Mouse (Mus musculus) myocyte (in vitro differentiated cells): Measurements from ENCODE around the gene Mrpl45. TPM values are rescaled to one million over a fixed set of nuclear protein-coding genes. Genes with fewer than 3 reads are reported as not detected.
A peak's percentile ranks its signal among the peaks of the same experiment; 100 is the strongest.

Experiments
- H3K27me3 ChIP-seq: one replicate; pipeline ENCODE4 v1.6.1; 2011; ENCODE audit not compliant: control insufficient read depth, insufficient read depth, insufficient read length
- H3K36me3 ChIP-seq: one replicate; pipeline ENCODE4 v1.6.1; 2011; ENCODE audit not compliant: control insufficient read depth, insufficient read depth
- H3K4me2 ChIP-seq: one replicate; pipeline ENCODE4 v1.6.1; 2011; ENCODE audit warnings: low read depth, control low read depth
- H3K4me3 ChIP-seq: one replicate; pipeline ENCODE4 v1.5.1; 2011; ENCODE audit warnings: mild to moderate bottlenecking, control low read depth, moderate library complexity
- H3K79me2 ChIP-seq: one replicate; pipeline ENCODE4 v1.6.1; 2011; ENCODE audit not compliant: control insufficient read depth, insufficient read depth
- H3ac ChIP-seq: one replicate; pipeline ENCODE4 v1.6.1; 2011; ENCODE audit not compliant: control insufficient read depth, insufficient read length
- CEBPB ChIP-seq: IDR thresholded peaks from 2 replicates; pipeline ENCODE4 v1.6.1; 2011; ENCODE audit warnings: mild to moderate bottlenecking, moderate library complexity; ENCODE audit not compliant: poor library complexity, insufficient read depth, severe bottlenecking
- E2F4 ChIP-seq: IDR thresholded peaks from one replicate; pipeline ENCODE4 v1.6.1; 2011; ENCODE audit warnings: mild to moderate bottlenecking, control low read depth, moderate library complexity; ENCODE audit not compliant: insufficient read depth
- MAX ChIP-seq: IDR thresholded peaks from one replicate; pipeline ENCODE4 v1.6.1; 2011; ENCODE audit warnings: low read depth, mild to moderate bottlenecking, control low read depth
- MYOD1 ChIP-seq, 3 experiments: IDR thresholded peaks; one replicate each; pipeline ENCODE4 v1.6.1; 2011; ENCODE audit warnings: control low read depth in 2 of 3, low read depth in 2 of 3, mild to moderate bottlenecking in 2 of 3, moderate library complexity in 1 of 3; ENCODE audit not compliant: insufficient read length in 2 of 3, control insufficient read depth in 1 of 3
- MYOG ChIP-seq, 3 experiments: IDR thresholded peaks; one replicate each; pipeline ENCODE4 v1.6.1; 2011; ENCODE audit warnings: control low read depth in 2 of 3, low read depth in 2 of 3, mild to moderate bottlenecking in 2 of 3; ENCODE audit not compliant: insufficient read length in 2 of 3, control insufficient read depth in 1 of 3, insufficient read depth in 1 of 3
- POLR2A ChIP-seq: IDR thresholded peaks from one replicate; pipeline ENCODE4 v1.6.1; 2011; ENCODE audit warnings: low read depth, mild to moderate bottlenecking, control low read depth, moderate library complexity; ENCODE audit not compliant: insufficient read length
- POLR2AphosphoS2 ChIP-seq: IDR thresholded peaks from one replicate; pipeline ENCODE4 v1.6.1; 2011; ENCODE audit warnings: low read depth, control low read depth; ENCODE audit not compliant: insufficient read length
- REST ChIP-seq: IDR thresholded peaks from one replicate; pipeline ENCODE4 v1.6.1; 2011; ENCODE audit warnings: mild to moderate bottlenecking, control low read depth, moderate library complexity; ENCODE audit not compliant: insufficient read depth, insufficient read length
- SRF ChIP-seq: IDR thresholded peaks from one replicate; pipeline ENCODE4 v1.6.1; 2011; ENCODE audit warnings: low read depth; ENCODE audit not compliant: control insufficient read depth, insufficient read length
- TCF12 ChIP-seq: IDR thresholded peaks from one replicate; pipeline ENCODE4 v1.6.1; 2011; ENCODE audit warnings: mild to moderate bottlenecking, control low read depth; ENCODE audit not compliant: poor library complexity, insufficient read depth, severe bottlenecking
- TCF3 ChIP-seq: IDR thresholded peaks from one replicate; pipeline ENCODE4 v1.6.1; 2011; ENCODE audit warnings: low read depth, control low read depth; ENCODE audit not compliant: insufficient read length
- USF1 ChIP-seq: IDR thresholded peaks from one replicate; pipeline ENCODE4 v1.6.1; 2011; ENCODE audit warnings: low read depth, mild to moderate bottlenecking, control low read depth, moderate library complexity
- polyA plus RNA-seq: library from polyadenylated mRNA; unstranded; fragments of >200 nt; fragmentation: generic; extraction: Trizol; gene quantifications from one replicate; pipeline ENCODE4 v1.2.1, GENCODE M21; 2012; ENCODE audit warnings: missing spikeins

The Mrpl45 gene
- polyA plus RNA-seq, 1 experiment = 36.3 TPM

DNA sequence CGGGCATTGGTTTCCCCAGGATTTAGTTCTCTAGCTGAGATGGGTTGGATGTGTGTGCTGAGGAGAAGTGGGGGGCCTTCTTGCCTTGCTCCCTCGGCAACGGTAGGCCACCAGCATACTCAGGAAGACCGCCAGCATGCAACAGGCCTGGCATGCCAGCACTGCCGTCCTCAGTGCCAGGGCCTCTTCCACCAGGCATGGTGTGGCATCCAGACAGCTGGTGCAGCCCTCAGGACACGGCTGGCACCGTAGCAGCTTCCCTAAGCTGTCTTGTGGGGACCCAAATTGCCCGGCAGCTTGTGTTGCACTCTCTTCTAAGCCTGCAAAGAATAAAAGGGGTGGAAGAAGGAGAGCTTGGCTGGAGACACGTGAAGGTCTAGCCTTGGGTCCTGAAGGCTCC lies 30.9 kb downstream of the Mrpl45 start:
- H3K4me3 ChIP-seq = no peak overlapping the region
- no peaks in the 10 kb centered on the region for H3K79me2 ChIP-seq
- TF ChIP-seq MAX = no peak
- peak in 2 of 3 experiments; percentile 77 to 85 for TF ChIP-seq MYOG (IDR thresholded peaks at IDR 0.05; ENCODE audit: control insufficient read depth in 1 of 3, insufficient read depth in 1 of 3, insufficient read length in 2 of 3, low read depth in 2 of 3)
- TF ChIP-seq MYOD1 (IDR thresholded peaks at IDR 0.05; ENCODE audit: control insufficient read depth in 1 of 3, insufficient read length in 2 of 3, low read depth in 2 of 3) = peak in 2 of 3 experiments; percentile 55 to 61
- no peak overlapping the region for H3ac ChIP-seq
- H3K27me3 ChIP-seq = no peaks in the 10 kb centered on the region
- no peak overlapping the region for H3K4me2 ChIP-seq
- H3K36me3 ChIP-seq = no peaks in the 10 kb centered on the region

DNA sequence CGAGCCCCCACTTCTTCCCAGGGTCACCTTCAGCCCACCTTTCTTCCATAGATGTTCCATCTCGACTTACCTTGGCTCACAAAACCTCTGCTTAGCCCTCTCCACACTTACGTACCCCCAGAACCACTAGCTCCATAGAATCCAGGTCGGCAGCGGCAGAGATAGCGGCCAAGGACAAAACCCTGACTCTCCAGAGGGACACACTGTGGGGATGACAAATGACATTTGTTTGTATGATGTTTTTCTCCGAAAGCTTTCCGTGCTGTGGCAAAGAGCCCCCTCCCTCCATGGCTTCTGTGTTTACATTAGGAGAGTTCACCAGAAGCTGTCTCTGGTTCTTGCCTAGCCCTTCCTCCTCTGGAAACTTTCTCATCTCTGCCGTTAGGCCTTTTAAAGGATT lies 31.8 kb downstream of the Mrpl45 start:
- no peak overlapping the region for H3K4me3 ChIP-seq
- H3K27me3 ChIP-seq = no peaks in the 10 kb centered on the region
- no peaks in the 10 kb centered on the region for H3K79me2 ChIP-seq
- no peak overlapping the region for H3K4me2 ChIP-seq
- H3K36me3 ChIP-seq = no peaks in the 10 kb centered on the region
- H3ac ChIP-seq = no peak overlapping the region
- TF ChIP-seq REST = no peak
- no peak for TF ChIP-seq SRF
- no peak for TF ChIP-seq POLR2A

DNA sequence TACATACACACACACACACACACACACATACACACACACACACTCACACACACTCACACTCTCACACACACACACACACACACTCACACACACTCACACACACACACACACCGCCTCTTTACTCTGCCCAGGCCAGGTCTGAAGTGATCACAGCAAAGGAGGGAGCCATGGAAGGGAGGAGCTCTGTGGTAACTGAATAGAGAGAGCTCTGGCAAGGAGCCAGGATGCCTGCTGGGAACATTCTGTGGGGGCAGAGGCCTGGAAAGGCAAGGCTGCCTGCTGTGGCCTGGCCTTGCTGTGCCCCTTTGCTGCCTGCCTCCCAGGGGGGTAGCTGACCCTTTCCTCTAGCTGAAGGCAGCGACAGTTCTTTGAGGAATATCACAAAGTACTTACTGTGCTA lies 34.5 kb downstream of the Mrpl45 start:
- Histone ChIP-seq H3K4me2 (no peak overlapping the region), H3K4me3 (no peak overlapping the region), H3ac (no peak overlapping the region), H3K36me3 (no peaks in the 10 kb centered on the region), H3K27me3 (no peaks in the 10 kb centered on the region), H3K79me2 (no peaks in the 10 kb centered on the region)
- TF ChIP-seq MYOG (IDR thresholded peaks at IDR 0.05; ENCODE audit: control insufficient read depth in 1 of 3, insufficient read depth in 1 of 3, insufficient read length in 2 of 3, low read depth in 2 of 3) (peak in 1 of 3 experiments; percentile 7), MAX (no peak)

- Histone ChIP-seq H3K79me2 (no peaks in the 10 kb centered on the region), H3ac (no peak within 1 kb of the TSS), H3K4me3 (no peak within 1 kb of the TSS), H3K36me3 (no peaks in the 10 kb centered on the region), H3K4me2 (no peak within 1 kb of the TSS), H3K27me3 (no peaks in the 10 kb centered on the region)
- TF ChIP-seq MAX (no peak), TCF12 (no peak), POLR2A (no peak), SRF (no peak), TCF3 (no peak), USF1 (no peak), MYOG (IDR thresholded peaks at IDR 0.05; ENCODE audit: control insufficient read depth in 1 of 3, insufficient read depth in 1 of 3, insufficient read length in 2 of 3, low read depth in 2 of 3) (no peak), POLR2AphosphoS2 (no peak), MYOD1 (IDR thresholded peaks at IDR 0.05; ENCODE audit: control insufficient read depth in 1 of 3, insufficient read length in 2 of 3, low read depth in 2 of 3) (no peak), E2F4 (no peak), REST (no peak), CEBPB (no peak)
Measured at GRCm38 (mm10) chr11:97352027-97352684, 36.6 kb downstream of the Mrpl45 start, which contains the start of gene Gpr179. Gene Gpr179 (minus strand): TSS chr11:97352077.

DNA sequence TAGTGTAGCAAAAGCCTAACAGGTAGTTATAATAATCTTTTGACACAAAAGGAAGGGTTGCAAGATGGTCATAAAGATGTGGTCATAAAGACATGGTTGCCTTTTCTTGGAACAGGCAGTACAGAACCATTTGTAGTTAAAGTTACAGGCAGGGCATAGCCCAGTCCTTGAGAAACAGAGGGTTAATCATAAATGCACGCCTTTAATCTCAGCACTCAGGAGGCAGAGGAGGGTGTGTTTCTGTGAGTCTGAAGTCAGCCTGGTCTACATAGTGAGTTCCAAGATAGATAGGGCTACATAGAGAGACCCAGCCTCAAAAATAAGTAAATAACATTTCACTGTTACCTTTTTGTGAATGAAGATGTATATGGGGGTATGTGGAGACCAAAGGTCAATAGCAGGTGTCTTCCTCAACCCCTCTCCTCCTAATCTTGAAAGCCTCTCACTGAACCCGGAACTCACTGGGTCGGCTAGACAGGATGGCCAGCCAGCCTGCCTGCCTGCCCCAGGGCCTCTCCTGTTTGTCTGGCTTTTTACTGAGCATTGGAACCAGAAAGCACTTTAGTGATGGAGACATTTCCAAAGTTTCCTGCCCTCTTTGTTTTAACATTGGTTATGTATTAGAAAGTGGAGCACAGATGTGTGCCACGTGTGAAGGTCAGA lies 37.5 kb downstream of the Mrpl45 start:
- no peaks in the 10 kb centered on the region for H3K36me3 ChIP-seq
- no peak for TF ChIP-seq MAX
- no peak for TF ChIP-seq TCF3
- TF ChIP-seq POLR2AphosphoS2 = no peak
- no peak for TF ChIP-seq MYOG (IDR thresholded peaks at IDR 0.05; ENCODE audit: control insufficient read depth in 1 of 3, insufficient read depth in 1 of 3, insufficient read length in 2 of 3, low read depth in 2 of 3)
- no peak for TF ChIP-seq MYOD1 (IDR thresholded peaks at IDR 0.05; ENCODE audit: control insufficient read depth in 1 of 3, insufficient read length in 2 of 3, low read depth in 2 of 3)
- no peak for TF ChIP-seq CEBPB
- TF ChIP-seq REST = no peak
- TF ChIP-seq POLR2A = no peak
- TF ChIP-seq SRF = no peak
- no peak for TF ChIP-seq TCF12
- no peak for TF ChIP-seq E2F4
- no peak for TF ChIP-seq USF1
- H3K79me2 ChIP-seq = no peaks in the 10 kb centered on the region
- no peak overlapping the region for H3K4me3 ChIP-seq
- H3K4me2 ChIP-seq = no peak overlapping the region
- H3ac ChIP-seq = no peak overlapping the region
- H3K27me3 ChIP-seq = no peaks in the 10 kb centered on the region
